Mouse (Mus musculus) E14TG2a.4 (cell line): Measurements from ENCODE around the gene Insyn1.

Experiments
- H3K27me3 ChIP-seq: 2 replicates; pipeline ENCODE4 v1.6.1; 2014; ENCODE audit warnings: low read length, control low read depth; ENCODE audit not compliant: insufficient read depth
- H3K36me3 ChIP-seq: 2 replicates; pipeline ENCODE4 v1.6.1; 2014; ENCODE audit warnings: low read length, control low read depth; ENCODE audit not compliant: insufficient read depth
- H3K4me1 ChIP-seq: replicated peaks from 2 replicates; pipeline ENCODE4 v1.6.1; 2014; ENCODE audit warnings: low read depth, low read length, control low read depth
- H3K4me3 ChIP-seq: replicated peaks from 2 replicates; pipeline ENCODE4 v1.5.1; 2014; ENCODE audit warnings: mild to moderate bottlenecking, low read length
- H3K9me3 ChIP-seq: 2 replicates; pipeline ENCODE4 v1.6.1; 2014; ENCODE audit warnings: low read length, control low read depth
- CTCF ChIP-seq: conservative IDR thresholded peaks from 2 replicates; pipeline ENCODE4 v1.5.1; 2014; ENCODE audit warnings: low read length
- NANOG ChIP-seq: IDR thresholded peaks from 2 replicates; pipeline ENCODE4 v1.6.1; 2014; ENCODE audit warnings: borderline replicate concordance, low read length, mixed read lengths
- POU5F1 ChIP-seq: IDR thresholded peaks from 2 replicates; pipeline ENCODE4 v1.6.1; 2014; ENCODE audit warnings: low read length, borderline replicate concordance

Insyn1 gene

DNA sequence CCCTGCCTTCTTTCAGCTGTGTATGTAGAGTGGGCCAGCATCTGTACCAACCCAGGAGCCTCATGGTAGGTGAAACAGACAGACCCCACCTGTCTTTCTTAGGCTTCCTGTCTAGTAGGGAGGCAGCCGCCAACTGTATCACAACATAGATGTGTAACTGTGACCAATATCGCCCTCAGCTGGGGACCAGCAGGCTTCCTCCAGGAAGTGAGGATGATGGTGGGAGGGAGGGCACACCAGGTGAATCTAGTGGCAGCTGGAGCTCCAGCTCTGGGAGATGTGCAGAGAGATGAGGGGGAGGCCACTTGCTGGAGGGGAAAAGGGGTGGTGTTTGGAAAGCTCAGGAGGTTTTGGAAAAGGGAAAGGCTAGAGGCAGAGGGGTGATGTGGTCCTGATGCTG, 6.6 kb downstream of the Insyn1 start:
- peaks cover 42% of the 10 kb centered on the region for H3K27me3 ChIP-seq
- H3K4me1 ChIP-seq = peaks cover 22% of the 10 kb centered on the region
- no peak overlapping the region for H3K4me3 ChIP-seq
- no peaks in the 10 kb centered on the region for H3K36me3 ChIP-seq
- no peaks in the 10 kb centered on the region for H3K9me3 ChIP-seq
- no peak for TF ChIP-seq NANOG
- TF ChIP-seq POU5F1 = no peak
- TF ChIP-seq CTCF = no peak; the same call in 1 of the 2 replicates

- TF ChIP-seq POU5F1 (no peak), NANOG (no peak), CTCF (no peak)
- Histone ChIP-seq H3K36me3 (no peaks in the 10 kb centered on the region), H3K9me3 (no peaks in the 10 kb centered on the region), H3K4me3 (no peak overlapping the region), H3K4me1 (peaks cover 16% of the 10 kb centered on the region; the same call in 1 of the 2 replicates), H3K27me3 (peaks cover 30% of the 10 kb centered on the region)
Measured at GRCm38 (mm10) chr9:58496470-58497182, 8.2 kb downstream of the Insyn1 start.

- H3K4me1 ChIP-seq = peaks cover 19% of the 10 kb centered on the region; the same call in 1 of the 2 replicates
- no peaks in the 10 kb centered on the region for H3K36me3 ChIP-seq
- H3K4me3 ChIP-seq = no peak overlapping the region
- TF ChIP-seq NANOG = no peak
- TF ChIP-seq POU5F1 = no peak
- TF ChIP-seq CTCF = no peak
- no peaks in the 10 kb centered on the region for H3K9me3 ChIP-seq
- peaks cover 24% of the 10 kb centered on the region for H3K27me3 ChIP-seq
Measured at GRCm38 (mm10) chr9:58497942-58498341, 9.5 kb downstream of the Insyn1 start.

GRCm38 (mm10) chr9:58500946-58501345, 12.5 kb downstream of the Insyn1 start:
- H3K27me3 ChIP-seq = peaks cover 37% of the 10 kb centered on the region
- no peaks in the 10 kb centered on the region for H3K9me3 ChIP-seq
- H3K4me1 ChIP-seq = peaks cover 12% of the 10 kb centered on the region; the same call in 1 of the 2 replicates
- no peak overlapping the region for H3K4me3 ChIP-seq
- H3K36me3 ChIP-seq = no peaks in the 10 kb centered on the region
- TF ChIP-seq CTCF (no peak), POU5F1 (no peak), NANOG (no peak)

DNA sequence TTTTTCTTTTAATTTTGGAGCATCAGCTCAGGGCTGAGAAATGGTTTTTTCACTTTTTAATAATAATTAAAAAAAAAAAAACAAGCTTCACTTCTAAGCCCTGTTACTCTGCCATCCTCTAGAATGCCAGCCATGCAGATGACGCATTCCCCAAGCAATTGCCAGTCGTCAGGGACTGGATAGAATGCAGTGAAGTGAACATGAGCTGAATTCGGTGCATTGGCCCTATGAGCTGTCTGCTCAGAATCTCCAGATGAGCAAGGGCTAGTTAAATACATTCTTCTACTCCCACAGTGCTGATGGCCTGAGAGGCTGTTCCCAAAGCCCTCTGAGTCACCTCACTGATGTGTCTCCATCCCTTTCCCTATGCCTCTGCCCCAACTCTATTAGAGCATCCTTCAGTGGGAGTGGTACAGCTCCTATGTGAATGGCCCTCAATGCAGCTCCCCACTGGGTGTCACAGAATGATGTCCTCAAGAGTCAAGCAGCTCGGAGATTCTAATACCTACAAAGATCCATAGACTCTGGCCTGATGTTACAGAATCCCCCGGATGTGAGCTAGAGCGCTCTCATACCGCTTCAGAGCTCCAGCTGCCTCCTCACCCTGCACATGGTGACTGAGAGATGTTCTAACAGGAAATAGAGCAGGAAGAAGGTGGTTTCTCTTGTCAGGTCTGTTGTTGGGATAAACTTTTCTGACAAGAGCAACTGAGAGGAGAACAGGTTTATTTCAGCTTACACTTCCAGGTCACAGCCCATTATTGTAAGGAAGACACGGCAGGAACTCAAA, 19.0 kb downstream of the Insyn1 start:
- TF ChIP-seq POU5F1 = no peak
- no peak for TF ChIP-seq CTCF
- TF ChIP-seq NANOG = no peak

GRCm38 (mm10) chr9:58510452-58510851, 22.0 kb downstream of the Insyn1 start:
- Histone ChIP-seq H3K36me3 (no peaks in the 10 kb centered on the region), H3K4me3 (no peak overlapping the region), H3K27me3 (peaks cover 58% of the 10 kb centered on the region), H3K4me1 (peaks cover 7% of the 10 kb centered on the region; the same call in 1 of the 2 replicates), H3K9me3 (no peaks in the 10 kb centered on the region)
- TF ChIP-seq NANOG (no peak), POU5F1 (no peak), CTCF (no peak)

More for the DNA sequence above, 19.0 kb downstream of the Insyn1 start:
- peaks cover 47% of the 10 kb centered on the region for H3K27me3 ChIP-seq
- H3K4me1 ChIP-seq = no peaks in the 10 kb centered on the region
- no peaks in the 10 kb centered on the region for H3K9me3 ChIP-seq
- H3K36me3 ChIP-seq = no peaks in the 10 kb centered on the region
- H3K4me3 ChIP-seq = no peak overlapping the region

- H3K4me1 ChIP-seq = peaks cover 7% of the 10 kb centered on the region; the same call in 1 of the 2 replicates
- H3K27me3 ChIP-seq = peaks cover 59% of the 10 kb centered on the region
- H3K4me3 ChIP-seq = no peak overlapping the region
- no peak for TF ChIP-seq POU5F1
- no peak for TF ChIP-seq NANOG
- TF ChIP-seq CTCF = no peak
- H3K9me3 ChIP-seq = no peaks in the 10 kb centered on the region
- no peaks in the 10 kb centered on the region for H3K36me3 ChIP-seq
Measured at GRCm38 (mm10) chr9:58513749-58514148, 25.3 kb downstream of the Insyn1 start.

DNA sequence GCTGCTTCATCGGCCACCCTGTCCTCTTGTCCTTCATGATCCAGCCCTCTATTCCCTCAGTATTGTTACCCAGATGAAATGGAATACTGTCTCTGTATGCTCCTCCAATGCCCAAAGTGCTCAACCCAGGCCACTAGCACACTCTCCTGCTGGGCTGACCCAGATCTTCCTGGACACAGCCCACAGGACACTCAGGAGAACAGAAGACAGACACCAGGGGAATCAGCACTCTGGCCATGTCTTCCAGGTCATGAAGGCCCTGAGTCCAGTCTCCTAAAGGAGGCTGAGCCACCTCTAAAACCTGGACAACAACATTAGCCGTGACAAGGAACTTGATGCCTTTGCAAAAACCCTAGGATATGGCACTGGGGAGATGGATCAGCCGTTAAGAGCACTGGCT, 28.1 kb downstream of the Insyn1 start:
- Histone ChIP-seq H3K4me1 (peaks cover 7% of the 10 kb centered on the region; the same call in 1 of the 2 replicates), H3K9me3 (no peaks in the 10 kb centered on the region), H3K27me3 (peaks cover 63% of the 10 kb centered on the region), H3K36me3 (no peaks in the 10 kb centered on the region), H3K4me3 (no peak overlapping the region)
- no peak for TF ChIP-seq NANOG
- TF ChIP-seq CTCF = no peak
- no peak for TF ChIP-seq POU5F1
